Mouse (Mus musculus) layer of hippocampus, postnatal 10 days (tissue): ENCODE results near the gene Hebp1. TPM values are rescaled to one million over a fixed set of nuclear protein-coding genes. Genes with fewer than 3 reads are reported as not detected.

ENCODE experiments used
- DNase-seq, 2 experiments: peaks; one replicate each; pipeline ENCODE4 v3.0.0; 2021; ENCODE audit warnings: low spot score in 2 of 2
- long read RNA-seq: library from polyadenylated mRNA; stranded (forward); transcript quantifications from one replicate; pipeline ENCODE4 v2.0.0, GENCODE M21; 2023
- total RNA-seq, 2 experiments: library from RNA; stranded (reverse); gene quantifications; 2 replicates each; pipeline ENCODE4 v1.2.3; 2021

Gene Hebp1
- total RNA-seq: 10 to 100 TPM; 44.2 to 44.6 TPM
- long read RNA-seq, transcript Hebp1-201 (4 exons, 1,058 nt): major isoform, 7 of 10 reads
- long read RNA-seq, partial matches to known transcripts: 1 of 10 reads
- long read RNA-seq, other reads (novel, unspliced or antisense): 2 of 10 reads

GRCm38 (mm10) chr6:135197921-135198532, at the start of gene Hebp1, which contains the start of gene Fam234b:
TSS of gene Hebp1 (minus strand) at chr6:135198022.
TSS of gene Fam234b (plus strand) at chr6:135197977.
- DNase-seq: peak; percentile 83 to 89

GRCm38 (mm10) chr6:135245586-135245985, 47.8 kb upstream of the Hebp1 start:
- DNase-seq: no peak

GRCm38 (mm10) chr6:135240361-135240760, 42.5 kb upstream of the Hebp1 start:
- no peak for DNase-seq

GRCm38 (mm10) chr6:135238211-135238610, 40.4 kb upstream of the Hebp1 start:
- no peak for DNase-seq

GRCm38 (mm10) chr6:135237326-135237725, 39.5 kb upstream of the Hebp1 start:
- no peak for DNase-seq

- no peak for DNase-seq
These were observed 38.8 kb upstream of the Hebp1 start for GRCm38 (mm10) chr6:135236576-135236975.

GRCm38 (mm10) chr6:135235742-135236141, 37.9 kb upstream of the Hebp1 start:
- no peak for DNase-seq

GRCm38 (mm10) chr6:135232443-135233182, 34.8 kb upstream of the Hebp1 start:
- DNase-seq: no peak

- no peak for DNase-seq
These were observed 32.8 kb upstream of the Hebp1 start for GRCm38 (mm10) chr6:135230586-135230985.

GRCm38 (mm10) chr6:135228465-135228941, 30.7 kb upstream of the Hebp1 start:
- no peak for DNase-seq

- no peak for DNase-seq
These were observed 26.1 kb upstream of the Hebp1 start for GRCm38 (mm10) chr6:135223786-135224416.

- no peak for DNase-seq
These were observed 22.1 kb upstream of the Hebp1 start for GRCm38 (mm10) chr6:135219916-135220315.

GRCm38 (mm10) chr6:135218330-135218729, 20.5 kb upstream of the Hebp1 start:
- no peak for DNase-seq

- no peak for DNase-seq
These were observed 14.8 kb upstream of the Hebp1 start for GRCm38 (mm10) chr6:135212666-135213065.

- DNase-seq: no peak
These were observed 13.3 kb upstream of the Hebp1 start for GRCm38 (mm10) chr6:135211169-135211568.

GRCm38 (mm10) chr6:135206909-135207308, 9.1 kb upstream of the Hebp1 start:
- no peak for DNase-seq

GRCm38 (mm10) chr6:135205802-135206201, 8.0 kb upstream of the Hebp1 start:
- DNase-seq: no peak

- DNase-seq: no peak
These were observed 7.0 kb upstream of the Hebp1 start for GRCm38 (mm10) chr6:135204869-135205268.

- DNase-seq: peak in 1 of 2 experiments; percentile 44
These were observed 5.9 kb upstream of the Hebp1 start for GRCm38 (mm10) chr6:135203737-135204136.

- DNase-seq: no peak
These were observed 4.8 kb upstream of the Hebp1 start for GRCm38 (mm10) chr6:135202668-135203067.

- DNase-seq: no peak
These were observed 2.5 kb upstream of the Hebp1 start for GRCm38 (mm10) chr6:135200122-135200957.
